Mouse (Mus musculus) layer of hippocampus, adult 11-12 months (tissue): ENCODE measurements around the gene Spata25.
"Not testable (repeated sequence)": the region's sequence is repeated elsewhere in the genome, so short reads cannot be mapped to it uniquely, and the experiment has no call there.

Experiments used
- DNase-seq: peaks from one replicate; pipeline ENCODE4 v3.0.0; 2022; ENCODE audit warnings: low spot score

The Spata25 gene

GRCm38 (mm10) chr2:164855572-164855971 is 27.2 kb upstream of the Spata25 start:
- not testable (repeated sequence) for DNase-seq

DNA sequence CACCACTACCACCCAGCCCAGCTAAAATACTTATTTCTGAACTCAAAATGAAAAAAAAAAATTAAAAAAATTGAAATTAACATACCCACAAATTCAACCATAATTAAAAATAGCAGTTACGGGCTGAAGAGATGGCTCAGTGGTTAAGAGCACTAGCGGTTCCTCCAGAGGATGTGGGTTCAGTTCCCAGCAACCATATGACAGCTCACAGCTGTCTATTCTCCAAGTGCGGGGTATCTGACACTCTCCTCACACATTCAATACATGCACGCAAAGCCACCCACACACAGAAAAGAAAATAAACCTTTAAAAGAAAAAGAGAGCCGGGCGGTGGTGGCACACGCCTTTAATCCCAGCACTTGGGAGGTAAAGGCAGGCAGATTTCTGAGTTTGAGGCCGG is 21.7 kb upstream of the Spata25 start:
- no peak for DNase-seq

- no peak for DNase-seq
Measured at GRCm38 (mm10) chr2:164845782-164846181, 17.4 kb upstream of the Spata25 start.

DNA sequence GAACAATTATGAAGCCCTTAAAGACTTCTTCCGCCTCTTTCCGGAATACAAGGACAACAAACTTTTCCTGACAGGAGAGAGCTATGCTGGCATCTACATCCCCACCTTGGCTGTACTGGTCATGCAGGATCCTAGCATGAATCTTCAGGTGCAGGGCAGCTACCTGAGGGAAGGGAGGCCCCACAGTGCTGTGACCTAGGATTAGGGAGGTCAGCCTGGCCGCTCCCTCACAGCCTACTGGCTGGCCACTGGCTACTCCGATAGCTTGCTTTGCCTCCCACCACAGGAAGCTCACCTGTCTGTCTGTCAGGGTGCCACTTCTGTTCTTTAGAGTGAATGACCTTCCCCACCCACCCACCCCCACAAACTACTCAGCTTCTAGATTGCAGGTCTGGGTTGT is 6.8 kb upstream of the Spata25 start:
- DNase-seq = no peak

DNA sequence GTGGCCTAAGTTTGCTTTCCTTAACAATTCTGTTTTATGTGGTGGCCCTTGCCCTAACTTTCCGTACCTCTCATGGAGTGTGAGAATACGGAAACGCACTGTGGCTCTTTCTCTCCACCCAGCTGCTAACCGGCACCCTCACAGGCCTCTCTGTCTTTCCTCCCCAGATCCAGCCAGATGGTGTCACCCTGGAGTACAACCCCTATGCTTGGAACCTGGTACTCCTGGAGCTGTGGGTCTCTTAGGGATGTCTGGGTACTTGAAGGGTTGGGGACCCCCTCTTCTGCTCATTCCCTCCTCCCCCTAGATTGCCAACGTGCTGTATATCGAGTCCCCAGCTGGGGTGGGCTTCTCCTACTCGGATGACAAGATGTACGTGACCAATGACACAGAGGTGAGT is 6.2 kb upstream of the Spata25 start:
- DNase-seq = no peak

- peak; percentile 97 for DNase-seq
Measured at GRCm38 (mm10) chr2:164833314-164833959, 5.1 kb upstream of the Spata25 start, which contains the start of gene Neurl2. Neurl2 (minus strand) TSS chr2:164833456.

DNA sequence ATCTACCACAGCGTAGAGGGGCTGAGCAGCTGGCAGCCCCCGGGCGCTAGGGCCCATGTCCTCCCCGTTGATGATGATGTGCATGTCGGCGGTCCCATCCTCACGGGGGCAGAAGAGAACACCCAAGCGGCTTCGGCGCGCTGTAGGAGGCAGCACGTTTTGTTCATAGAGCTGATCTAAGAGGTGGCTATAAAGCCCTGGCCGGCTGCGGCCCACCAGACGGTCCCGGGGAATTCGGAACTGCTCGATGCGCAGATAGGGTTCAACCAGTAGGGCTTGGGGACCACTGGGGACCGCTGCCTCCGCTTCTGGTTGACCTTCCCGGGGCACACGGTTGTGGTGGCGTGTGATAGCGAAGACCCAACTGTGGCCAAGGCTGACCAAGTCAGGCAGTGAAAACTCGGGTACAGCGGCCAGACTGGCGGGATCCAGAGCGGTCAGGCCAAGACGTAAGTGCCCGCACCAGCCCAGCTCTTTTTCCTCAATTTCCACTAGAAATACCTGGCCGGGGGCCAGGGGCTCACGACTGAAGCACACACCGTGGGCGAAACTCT is 4.5 kb upstream of the Spata25 start, which contains the start of gene Ctsa:
Gene Ctsa, plus strand, starts transcription at position 126 of the 554 bp plus-strand sequence.
- DNase-seq = peak; percentile 84

DNA sequence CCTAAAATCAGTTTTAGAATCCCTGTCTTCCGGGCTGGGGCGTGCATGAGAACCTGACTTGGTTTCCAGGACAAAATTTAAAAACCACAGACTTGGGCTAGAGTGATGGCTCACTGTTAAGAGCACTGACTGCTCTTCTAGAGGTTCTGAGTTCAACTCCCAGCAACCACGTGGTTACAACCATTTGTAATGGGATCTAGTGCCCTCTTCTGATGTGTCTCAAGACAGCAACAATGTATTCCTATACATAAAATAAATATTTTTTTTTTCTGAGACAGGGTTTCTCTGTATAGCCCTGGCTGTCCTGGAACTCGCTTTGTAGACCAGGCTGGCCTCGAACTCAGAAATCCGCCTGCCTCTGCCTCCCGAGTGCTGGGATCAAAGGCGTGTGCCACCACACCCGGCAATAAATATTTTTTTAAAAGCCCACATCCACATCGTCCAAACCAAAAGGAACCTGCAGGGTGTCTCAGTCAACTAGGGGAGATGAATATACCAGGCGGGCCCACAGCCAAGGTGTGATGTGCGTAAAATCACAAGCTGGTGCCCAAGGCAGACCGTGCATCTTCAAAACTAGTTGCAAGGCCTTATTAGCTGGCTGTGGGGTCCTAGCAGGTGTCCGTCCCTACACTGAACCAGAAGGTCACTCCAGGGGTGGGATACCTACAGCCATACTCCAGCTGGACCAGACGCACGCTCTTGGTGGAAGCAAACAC is 3.9 kb upstream of the Spata25 start:
- DNase-seq = no peak

GRCm38 (mm10) chr2:164831029-164831428 is 2.7 kb upstream of the Spata25 start:
- no peak for DNase-seq

DNA sequence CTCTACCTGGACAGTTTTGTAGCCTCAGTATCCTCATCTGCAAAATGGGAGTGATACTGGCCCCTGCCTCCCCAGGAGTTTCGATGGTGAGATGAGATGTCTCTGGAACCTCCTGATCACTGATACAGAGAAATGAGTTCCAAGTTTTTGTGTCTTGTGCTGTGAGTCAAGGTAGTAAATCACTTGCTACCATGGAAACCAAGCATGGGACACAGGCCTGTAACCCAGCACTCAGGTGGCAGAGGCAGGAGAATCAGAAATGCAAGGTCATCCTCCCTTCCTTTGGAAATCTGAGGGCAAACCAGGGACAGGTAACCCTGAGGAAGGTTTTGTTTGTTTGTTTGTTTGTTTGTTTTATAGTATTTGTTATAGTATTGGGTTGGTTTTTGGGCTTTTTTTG is 753 bp upstream of the Spata25 start:
- no peak for DNase-seq

- no peak for DNase-seq
Measured at GRCm38 (mm10) chr2:164827146-164827850, 1.0 kb downstream of the Spata25 start.

DNA sequence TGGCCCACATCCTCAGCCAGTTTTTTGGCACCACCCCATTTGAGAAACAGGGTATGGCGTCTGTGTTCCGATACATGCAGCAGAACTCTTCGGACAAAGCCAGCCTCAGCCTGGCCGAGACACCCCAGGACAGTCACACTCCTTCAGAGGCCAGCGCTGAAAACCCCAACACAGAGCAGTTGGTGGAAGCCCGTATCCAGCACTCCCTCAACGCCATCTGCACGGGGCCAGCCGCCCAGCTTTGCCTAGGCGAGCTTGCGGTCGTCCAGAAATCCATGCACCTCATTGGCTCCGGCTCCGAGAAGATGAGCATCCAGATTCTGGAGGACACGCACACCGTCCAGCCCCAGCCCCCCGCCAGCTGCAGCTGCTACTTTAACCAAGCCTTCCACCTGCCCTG is 2.8 kb downstream of the Spata25 start:
- no peak for DNase-seq

GRCm38 (mm10) chr2:164823969-164824368 is 4.4 kb downstream of the Spata25 start:
- no peak for DNase-seq

DNA sequence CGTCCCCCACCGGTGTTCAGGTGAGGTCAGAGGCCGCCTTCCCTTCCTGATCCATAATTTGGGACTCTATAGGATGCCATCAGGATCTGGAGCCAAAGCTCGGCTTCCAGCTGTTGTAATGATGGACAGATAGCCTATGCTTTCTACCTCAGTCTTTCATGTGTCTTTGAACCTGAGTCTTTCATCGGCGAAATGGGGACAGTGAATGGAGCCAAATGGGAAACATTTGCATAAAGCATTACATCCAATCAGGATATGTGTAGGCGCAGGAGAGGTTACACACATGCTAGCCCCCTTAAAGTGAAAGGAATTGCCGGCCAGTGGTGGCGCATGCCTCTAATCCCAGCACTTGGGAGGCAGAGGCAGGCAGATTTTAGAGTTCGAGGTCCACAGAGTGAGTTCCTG is 5.2 kb downstream of the Spata25 start:
- no peak for DNase-seq

GRCm38 (mm10) chr2:164822636-164823165 is 5.6 kb downstream of the Spata25 start, which contains the start of gene Zswim1:
Zswim1 (plus strand) TSS chr2:164822686.
- DNase-seq = peak; percentile 100

GRCm38 (mm10) chr2:164821060-164821459 is 7.3 kb downstream of the Spata25 start:
- DNase-seq = no peak

- DNase-seq = no peak
Measured at GRCm38 (mm10) chr2:164817703-164818102, 10.6 kb downstream of the Spata25 start.

- no peak for DNase-seq
Measured at GRCm38 (mm10) chr2:164817206-164817605, 11.1 kb downstream of the Spata25 start.

DNA sequence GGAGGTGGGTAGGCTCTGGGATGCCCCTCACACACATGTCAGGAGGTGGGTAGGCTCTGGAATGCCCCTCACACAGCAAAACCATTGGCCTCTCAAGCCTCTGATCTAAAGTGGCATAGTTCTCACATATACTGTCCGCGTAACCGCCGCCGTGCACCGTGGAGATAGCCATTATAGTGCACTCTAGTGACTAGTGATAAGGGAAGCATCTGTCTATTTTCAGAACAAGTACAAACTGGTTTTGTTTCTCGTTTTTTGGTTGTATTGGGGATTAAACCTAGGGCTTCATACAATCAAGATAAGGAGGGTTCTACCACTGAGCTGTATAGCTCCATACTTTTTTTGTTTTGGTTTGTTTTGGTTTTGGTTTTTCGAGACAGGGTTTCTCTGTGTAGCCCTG is 12.5 kb downstream of the Spata25 start:
- no peak for DNase-seq

- no peak for DNase-seq
Measured at GRCm38 (mm10) chr2:164815348-164815747, 13.0 kb downstream of the Spata25 start.

- DNase-seq = no peak
Measured at GRCm38 (mm10) chr2:164813557-164813956, 14.8 kb downstream of the Spata25 start.

DNA sequence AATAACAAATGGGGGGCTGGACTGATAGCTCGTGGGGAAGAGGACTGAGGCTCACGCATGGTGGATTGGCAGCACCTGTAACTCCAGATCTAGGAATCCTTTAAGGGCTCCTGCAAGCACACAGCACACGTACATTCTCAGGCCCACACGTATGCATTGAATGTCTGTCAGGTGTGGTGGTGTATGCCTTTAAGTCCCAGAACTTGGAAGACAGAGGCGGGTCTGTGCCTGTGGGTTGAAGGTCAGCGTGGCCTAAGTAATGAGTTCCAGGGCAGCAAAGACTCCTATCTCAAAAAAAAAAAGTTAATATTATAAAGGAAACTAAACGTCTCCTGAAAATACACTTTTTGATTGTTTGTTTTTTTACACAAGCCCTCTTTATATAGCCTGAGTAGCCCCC is 21.7 kb downstream of the Spata25 start:
- no peak for DNase-seq
